Mouse (Mus musculus): ENCODE results near the gene Braf.

GRCm38 (mm10) chr6:39555648-39555945 lies 169.7 kb downstream of the Braf start:
- TF ChIP-seq CTCF (IDR thresholded peaks at IDR 0.05; ENCODE audit: extremely low read depth, insufficient read length, insufficient replicate concordance, low read depth, low read length) (no peak), POLR2A (IDR thresholded peaks at IDR 0.05; ENCODE audit: low read depth, low read length) (no peak)
